In genomic region chr2:164446086-164446469, GRCm38 (mm10) we compare ENCODE assay signal across 46 mouse cellular contexts. TPM values are rescaled to one million over a fixed set of nuclear protein-coding genes. Genes with fewer than 3 reads are reported as not detected.
"Had no signal": no experiment of that assay in that cellular context is flagged by ENCODE, and none has a peak within 500 bp of the region (broad histone marks: within the 10 kb centered on the region; RNA-seq: fewer than 3 reads in every experiment).

No protein-coding gene starts in this region.

- H3K4me3 ChIP-seq: left cerebral cortex, adult 2 months; limb, embryonic 10.5 days; limb, embryonic 12.5 days; limb, embryonic 13.5 days; limb, embryonic 15.5 days; liver, embryonic 13.5 days; liver, embryonic 15.5 days; lung, embryonic 15.5 days; megakaryocyte, embryonic 14.5 days; midbrain, embryonic 10.5 days; midbrain, embryonic 12.5 days; midbrain, embryonic 13.5 days; midbrain, embryonic 15.5 days; myocyte; neural tube, embryonic 12.5 days; neural tube, embryonic 13.5 days had no signal

- H3K27me3 ChIP-seq: limb, embryonic 15.5 days; lung, embryonic 15.5 days had no signal

- ATAC-seq: lung, postnatal 0 days; midbrain, embryonic 13.5 days; midbrain, embryonic 15.5 days; midbrain, embryonic 16.5 days had no signal

- H3K36me3 ChIP-seq: limb, embryonic 10.5 days; limb, embryonic 12.5 days; limb, embryonic 13.5 days; limb, embryonic 15.5 days; liver, embryonic 13.5 days; liver, embryonic 15.5 days; lung, embryonic 15.5 days; midbrain, embryonic 10.5 days; midbrain, embryonic 12.5 days; midbrain, embryonic 13.5 days; midbrain, embryonic 15.5 days; neural tube, embryonic 12.5 days; neural tube, embryonic 13.5 days had no signal

- H3K9ac ChIP-seq: limb, embryonic 12.5 days; limb, embryonic 13.5 days; limb, embryonic 15.5 days; liver, embryonic 13.5 days; liver, embryonic 14.5 days; liver, embryonic 15.5 days; lung, embryonic 14.5 days; lung, embryonic 15.5 days; midbrain, embryonic 12.5 days; midbrain, embryonic 13.5 days; midbrain, embryonic 15.5 days; neural tube, embryonic 12.5 days; neural tube, embryonic 13.5 days had no signal

- H3K4me1 ChIP-seq: liver, embryonic 15.5 days had no signal

- H3K9me3 ChIP-seq: limb, embryonic 10.5 days; limb, embryonic 12.5 days; limb, embryonic 13.5 days; limb, embryonic 15.5 days; liver, embryonic 13.5 days; liver, embryonic 15.5 days; lung, embryonic 15.5 days; midbrain, embryonic 10.5 days; midbrain, embryonic 12.5 days; midbrain, embryonic 13.5 days; midbrain, embryonic 15.5 days; neural tube, embryonic 12.5 days; neural tube, embryonic 13.5 days had no signal

- DNase-seq: left cerebral cortex, postnatal 4 days; liver; liver, embryonic 13.5 days; lung, adult 18-20 months; lung, adult 2 months; lung, embryonic 14.5 days; lung, postnatal 10 days; lung, postnatal 14 days; lung, postnatal 36 days; lung, postnatal 4 days; midbrain, embryonic 14.5 days had no signal

- H3K4me2 ChIP-seq: limb, embryonic 12.5 days; limb, embryonic 13.5 days; limb, embryonic 15.5 days; liver, embryonic 13.5 days; liver, embryonic 15.5 days; lung, embryonic 14.5 days; lung, embryonic 15.5 days; midbrain, embryonic 11.5 days; midbrain, embryonic 12.5 days; midbrain, embryonic 13.5 days; midbrain, embryonic 15.5 days; neural tube, embryonic 12.5 days; neural tube, embryonic 13.5 days had no signal

- H3K27ac ChIP-seq: left cerebral cortex, adult 2 months; limb, embryonic 10.5 days; limb, embryonic 12.5 days; limb, embryonic 13.5 days; limb, embryonic 15.5 days; liver, embryonic 14.5 days; liver, embryonic 15.5 days; lung, embryonic 15.5 days; macrophage; midbrain, embryonic 10.5 days; midbrain, embryonic 12.5 days; midbrain, embryonic 13.5 days; midbrain, embryonic 15.5 days; neural tube, embryonic 12.5 days; neural tube, embryonic 13.5 days had no signal

RNA-seq across cellular contexts. Expression of gene Sdc4, which starts 2.4 kb away (rescaled TPM):
- total RNA-seq: megakaryocyte progenitor cell, adult 5-6 weeks had no signal

RNA-seq across cellular contexts. Expression of gene Gm20458, which starts 14.7 kb away (rescaled TPM):
- total RNA-seq: megakaryocyte progenitor cell, adult 5-6 weeks; megakaryocyte, adult 5-6 weeks; megakaryocyte-erythroid progenitor cell, adult 5-6 weeks; monocyte, adult 5-6 weeks had no signal

RNA-seq across cellular contexts. Expression of gene Trp53tg5, which starts 27.4 kb away (rescaled TPM):
- total RNA-seq: left cerebral cortex, adult 2 months; left cerebral cortex, adult 8-10 months; left cerebral cortex, postnatal 10 days; left cerebral cortex, postnatal 14 days; left cerebral cortex, postnatal 25 days; left cerebral cortex, postnatal 36 days; left cerebral cortex, postnatal 4 days; megakaryocyte progenitor cell, adult 5-6 weeks; megakaryocyte, adult 5-6 weeks; megakaryocyte-erythroid progenitor cell, adult 5-6 weeks; midbrain, postnatal 0 days; monocyte, adult 5-6 weeks had no signal
- polyA plus RNA-seq: limb, embryonic 10.5 days; limb, embryonic 11.5 days; limb, embryonic 12.5 days; limb, embryonic 13.5 days; limb, embryonic 14.5 days; limb, embryonic 15.5 days; liver, embryonic 13.5 days; liver, embryonic 14.5 days; liver, embryonic 15.5 days; liver, embryonic 16.5 days; lung, adult 2 months; lung, embryonic 14.5 days; lung, embryonic 15.5 days; lung, embryonic 16.5 days; lung, postnatal 0 days; macrophage; midbrain, embryonic 10.5 days; midbrain, embryonic 11.5 days; midbrain, embryonic 13.5 days; midbrain, embryonic 14.5 days; midbrain, embryonic 15.5 days; midbrain, embryonic 16.5 days; midbrain, postnatal 0 days; myocyte; neural tube, embryonic 11.5 days; neural tube, embryonic 12.5 days; neural tube, embryonic 13.5 days had no signal
